Mouse (Mus musculus) G1E (cell line): ENCODE data around the gene Cdc42se2. TPM values are rescaled to one million over a fixed set of nuclear protein-coding genes. Genes with fewer than 3 reads are reported as not detected.

Experiments
- ATAC-seq: 2 replicates; pipeline ENCODE4 v1.8.0; 2016; ENCODE audit warnings: mild to moderate bottlenecking; ENCODE audit not compliant: insufficient number of reproducible peaks, poor library complexity, low FRiP score, severe bottlenecking; ENCODE audit errors: extremely low read depth
- DNase-seq: peaks from one replicate; pipeline ENCODE4 v3.0.0; 2012; ENCODE audit warnings: low spot score
- H3K27me3 ChIP-seq: 2 replicates; pipeline ENCODE4 v1.6.1; 2012; ENCODE audit warnings: mild to moderate bottlenecking, low read length, inconsistent platforms; ENCODE audit not compliant: insufficient read depth
- H3K36me3 ChIP-seq: replicated peaks from 2 replicates; pipeline ENCODE3; 2012; ENCODE audit warnings: mild to moderate bottlenecking, inconsistent platforms
- H3K4me1 ChIP-seq: 2 replicates; pipeline ENCODE4 v1.6.1; 2012; ENCODE audit warnings: low read depth, low read length, inconsistent platforms, mixed read lengths; ENCODE audit not compliant: insufficient read depth
- H3K4me3 ChIP-seq: 2 replicates; pipeline ENCODE4 v1.5.1; 2012; ENCODE audit warnings: low read depth, mild to moderate bottlenecking, inconsistent platforms, low read length, moderate library complexity, mixed read lengths
- H3K9me3 ChIP-seq: replicated peaks from 2 replicates; pipeline ENCODE4 v1.6.1; 2012; ENCODE audit warnings: inconsistent platforms
- CTCF ChIP-seq: IDR thresholded peaks from 2 replicates; pipeline ENCODE4 v1.5.1; 2012; ENCODE audit warnings: low read depth, low read length, inconsistent platforms, mixed read lengths
- GATA1 ChIP-seq: IDR thresholded peaks from 2 replicates; pipeline ENCODE4 v1.6.1; 2012; ENCODE audit warnings: borderline replicate concordance, low read length, inconsistent platforms, mixed read lengths
- GATA2 ChIP-seq: IDR thresholded peaks from 2 replicates; pipeline ENCODE4 v1.6.1; 2012; ENCODE audit warnings: low read depth, low read length, inconsistent platforms, borderline replicate concordance
- POLR2AphosphoS5 ChIP-seq: IDR thresholded peaks from 2 replicates; pipeline ENCODE4 v1.6.1; 2012; ENCODE audit warnings: low read depth, low read length, inconsistent platforms; ENCODE audit not compliant: insufficient replicate concordance
- TAL1 ChIP-seq: conservative IDR thresholded peaks from 2 replicates; pipeline ENCODE4 v1.6.1; 2012; ENCODE audit warnings: low read depth, low read length, inconsistent platforms, mixed read lengths
- polyA plus RNA-seq: library from polyadenylated mRNA; stranded (reverse); fragments of >175 nt; gene quantifications from 2 replicates; pipeline ENCODE4 v1.2.3, GENCODE M21; 2012
- total RNA-seq, 2 experiments: library from RNA; stranded (forward) in 1 of 2; stranded (reverse) in 1 of 2; fragments of 200-1000 nt in 1 of 2; fragments of >200 nt in 1 of 2; fragmentation: Nextera tagmentation in 1 of 2; gene quantifications; 2 replicates each; pipeline ENCODE4 v1.2.3; 2014 to 2017

Gene Cdc42se2
- total and polyA plus RNA-seq, 3 experiments: 5.0 to 32.9 (median 25.0) TPM

DNA sequence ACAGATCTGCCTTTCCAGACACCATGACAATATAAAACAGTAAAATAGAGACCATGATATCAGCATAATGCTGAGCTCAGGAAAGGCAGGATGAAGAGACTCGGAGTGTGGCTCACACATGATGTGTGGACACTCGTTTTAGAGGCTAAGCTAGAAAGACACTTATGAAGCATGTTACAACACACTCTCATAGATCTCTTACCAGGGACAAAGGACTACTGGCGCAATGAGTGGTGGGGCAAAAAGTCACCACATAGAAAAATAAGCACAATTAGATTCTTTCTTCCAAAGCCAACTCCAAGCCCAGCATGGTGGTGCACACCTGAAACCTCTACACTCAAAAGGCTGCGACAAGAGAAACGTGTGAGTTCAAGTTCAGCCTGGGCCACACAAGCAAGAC lies 56.5 kb downstream of the Cdc42se2 start:
- Histone ChIP-seq H3K9me3 (no peaks in the 10 kb centered on the region), H3K4me1 (peaks cover 18% of the 10 kb centered on the region)
- no peak for DNase-seq

DNA sequence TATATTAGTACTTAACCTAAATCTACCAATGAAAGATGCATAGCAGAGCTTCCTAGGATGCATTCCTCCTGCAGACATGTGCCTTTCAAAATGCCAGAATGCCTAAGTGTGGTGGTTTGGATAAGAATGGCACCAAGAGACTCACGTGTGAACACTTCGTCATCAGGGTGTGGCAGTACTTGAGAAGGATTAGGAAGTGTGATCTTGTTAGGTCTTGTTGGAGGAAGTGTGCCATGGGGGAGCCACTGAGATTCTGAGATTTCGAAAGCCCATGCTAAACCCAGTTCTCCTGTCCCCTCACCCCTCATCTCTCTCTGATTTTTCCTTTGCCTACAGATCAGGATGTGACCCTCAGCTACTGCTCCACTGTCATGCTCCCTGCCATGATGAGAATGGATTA lies 58.2 kb downstream of the Cdc42se2 start:
- TF ChIP-seq GATA1 (no peak), TAL1 (no peak), CTCF (no peak), POLR2AphosphoS5 (no peak), GATA2 (no peak)

More for the DNA sequence above, 56.5 kb downstream of the Cdc42se2 start:
- Histone ChIP-seq H3K27me3 (no peaks in the 10 kb centered on the region), H3K36me3 (peaks cover 51% of the 10 kb centered on the region), H3K4me3 (no peak overlapping the region)
- TF ChIP-seq TAL1 (no peak), CTCF (no peak), GATA1 (no peak), GATA2 (no peak), POLR2AphosphoS5 (no peak)
- no peak for ATAC-seq

DNA sequence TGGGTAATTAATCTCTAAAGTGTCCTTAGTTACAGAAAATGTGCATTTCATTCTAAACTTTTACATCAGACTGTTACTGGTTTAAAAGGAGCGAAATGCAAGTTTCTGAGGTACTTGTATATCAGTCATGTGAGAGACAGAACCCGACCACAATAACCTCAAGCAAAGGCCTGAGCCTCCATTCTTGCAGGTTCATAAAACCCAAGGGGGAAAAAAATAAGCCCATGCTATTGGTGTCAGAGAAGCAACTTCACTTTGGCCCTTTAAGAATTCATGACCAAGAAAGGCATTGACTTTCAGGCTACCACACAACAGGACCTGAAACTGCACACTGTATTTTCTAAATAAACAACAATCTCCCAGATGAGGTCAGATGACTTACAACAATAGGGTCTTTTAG lies 59.1 kb downstream of the Cdc42se2 start:
- no peaks in the 10 kb centered on the region for H3K9me3 ChIP-seq
- no peak for ATAC-seq
- TF ChIP-seq GATA1: no peak
- no peak for TF ChIP-seq POLR2AphosphoS5
- no peak for TF ChIP-seq TAL1
- no peak for TF ChIP-seq CTCF
- TF ChIP-seq GATA2: no peak
- H3K4me1 ChIP-seq: peaks cover 16% of the 10 kb centered on the region
- peaks cover 47% of the 10 kb centered on the region for H3K36me3 ChIP-seq
- H3K4me3 ChIP-seq: no peak overlapping the region
- no peak for DNase-seq
- no peaks in the 10 kb centered on the region for H3K27me3 ChIP-seq

More for the DNA sequence above, 58.2 kb downstream of the Cdc42se2 start:
- Histone ChIP-seq H3K4me3 (no peak overlapping the region), H3K4me1 (peaks cover 18% of the 10 kb centered on the region), H3K9me3 (no peaks in the 10 kb centered on the region), H3K27me3 (no peaks in the 10 kb centered on the region), H3K36me3 (peaks cover 50% of the 10 kb centered on the region)
- no peak for DNase-seq
- no peak for ATAC-seq

DNA sequence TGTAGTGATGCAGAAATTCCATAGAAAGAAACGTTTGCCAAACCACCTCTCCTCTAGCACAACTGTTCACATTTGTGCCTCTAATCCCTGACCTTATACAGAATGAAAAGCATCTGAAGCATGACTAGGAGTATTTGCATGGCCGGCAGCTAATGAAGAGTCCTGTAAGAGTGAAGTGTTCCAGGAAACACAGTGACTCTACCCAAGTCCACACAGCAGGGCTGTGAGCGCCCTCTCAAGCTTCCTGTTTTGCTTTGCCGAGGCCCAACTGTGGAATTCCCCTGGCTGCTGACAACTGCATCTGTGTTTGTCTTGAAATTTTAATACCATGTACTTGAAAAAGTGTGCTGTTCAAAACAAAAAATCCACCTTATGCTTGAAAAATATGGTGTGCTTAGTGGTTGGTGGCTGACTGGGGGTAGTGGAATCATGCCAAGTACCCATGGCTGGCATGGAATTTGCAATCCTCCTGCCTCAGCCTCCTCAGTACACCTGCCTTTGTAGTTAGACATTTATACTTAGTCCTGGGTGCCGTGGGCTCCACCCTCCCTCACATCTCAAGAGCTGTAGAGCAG lies 60.1 kb downstream of the Cdc42se2 start:
- Histone ChIP-seq H3K9me3 (no peaks in the 10 kb centered on the region), H3K36me3 (peaks cover 50% of the 10 kb centered on the region), H3K4me3 (no peak overlapping the region), H3K27me3 (no peaks in the 10 kb centered on the region), H3K4me1 (peaks cover 16% of the 10 kb centered on the region)
- DNase-seq (no peak), ATAC-seq (no peak)
- TF ChIP-seq GATA2 (no peak), GATA1 (no peak), CTCF (no peak), TAL1 (no peak), POLR2AphosphoS5 (no peak)

DNA sequence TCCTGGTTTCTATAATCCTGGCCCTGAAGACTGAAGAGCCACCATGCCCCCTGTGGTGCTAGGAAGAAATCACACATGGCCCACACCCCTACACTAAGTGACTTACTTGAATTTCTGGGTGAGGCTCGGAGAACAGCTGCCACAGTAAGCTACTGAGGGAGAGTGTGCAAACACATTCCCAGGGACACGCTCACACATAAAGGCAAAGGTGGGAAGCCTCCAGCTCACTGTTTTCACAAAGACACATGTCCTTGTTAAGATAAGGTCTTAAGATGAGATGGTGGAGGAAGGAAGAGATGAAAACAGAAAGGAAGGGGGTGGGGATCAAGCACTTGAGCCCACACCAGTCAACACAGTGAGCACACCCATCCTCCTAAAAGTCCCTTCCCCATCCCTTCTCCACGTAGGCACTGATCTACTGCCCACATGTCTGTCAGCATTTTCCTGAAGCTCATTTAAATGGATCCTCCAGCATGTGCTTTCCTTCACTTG lies 60.9 kb downstream of the Cdc42se2 start:
- Histone ChIP-seq H3K4me1 (peaks cover 14% of the 10 kb centered on the region), H3K9me3 (no peaks in the 10 kb centered on the region), H3K4me3 (no peak overlapping the region), H3K36me3 (peaks cover 55% of the 10 kb centered on the region), H3K27me3 (no peaks in the 10 kb centered on the region)
- TF ChIP-seq TAL1 (no peak), GATA1 (no peak), POLR2AphosphoS5 (no peak), GATA2 (no peak), CTCF (no peak)
- DNase-seq: no peak
- ATAC-seq: no peak

DNA sequence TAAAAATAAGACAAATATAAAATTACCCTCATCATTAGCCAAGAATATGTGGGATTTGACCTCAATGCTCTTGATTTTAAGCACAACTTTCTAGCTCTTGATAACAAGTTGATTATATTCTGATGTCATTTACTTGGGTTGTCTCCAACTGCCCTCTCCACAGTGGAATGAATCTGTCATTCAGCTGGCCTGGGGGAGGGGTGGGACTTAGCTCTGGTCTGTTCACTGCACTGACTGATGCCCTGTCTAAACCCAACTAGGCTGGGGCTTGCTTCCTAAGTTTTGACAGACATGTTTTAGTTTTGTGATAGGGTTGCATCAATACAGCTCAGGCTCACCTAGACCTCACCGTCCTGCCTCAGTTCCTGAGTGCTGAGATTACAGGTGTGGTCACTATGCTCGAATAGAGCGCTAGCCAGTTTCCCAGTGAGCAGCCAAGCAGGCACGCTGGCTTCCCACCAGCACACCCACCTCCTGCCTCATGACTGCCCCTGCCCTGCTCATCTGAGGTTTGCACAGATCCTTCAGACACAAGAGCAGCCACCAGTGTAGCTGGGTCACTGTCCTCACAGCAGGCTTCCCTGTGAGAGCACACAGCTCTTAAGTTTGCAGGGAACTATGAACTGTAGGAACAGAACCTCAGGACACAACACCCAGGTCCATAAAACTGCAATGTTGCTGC lies 63.0 kb downstream of the Cdc42se2 start:
- H3K9me3 ChIP-seq: no peaks in the 10 kb centered on the region
- no peaks in the 10 kb centered on the region for H3K27me3 ChIP-seq
- H3K4me1 ChIP-seq: peaks cover 8% of the 10 kb centered on the region
- DNase-seq (no peak), ATAC-seq (no peak)
- peaks cover 65% of the 10 kb centered on the region for H3K36me3 ChIP-seq
- TF ChIP-seq TAL1: no peak
- TF ChIP-seq GATA1: no peak
- no peak for TF ChIP-seq CTCF
- TF ChIP-seq GATA2: no peak
- TF ChIP-seq POLR2AphosphoS5: no peak
- no peak overlapping the region for H3K4me3 ChIP-seq
